ENCODE assay signal across 34 mouse cellular contexts in genomic region chr4:137458310-137458709, GRCm38 (mm10). TPM values are rescaled to one million over a fixed set of nuclear protein-coding genes. Genes with fewer than 3 reads are reported as not detected.
DNase-seq lines count a peak whose midpoint lies in the region; ATAC-seq and TF ChIP-seq lines count a peak whose summit lies in the region.
"Had no signal": no experiment of that assay in that cellular context is flagged by ENCODE, and none has a peak within 500 bp of the region (broad histone marks: within the 10 kb centered on the region; RNA-seq: fewer than 3 reads in every experiment).

No protein-coding gene starts in this region.

- no peak for TF ChIP-seq CTCF in hindbrain, postnatal 0 days (IDR thresholded peaks at IDR 0.05; ENCODE audit: low read depth)

- DNase-seq in embryonic facial prominence, embryonic 14.5 days (ENCODE audit: low spot score), result no peak
- no peak for DNase-seq in embryonic facial prominence, embryonic 10.5 days (ENCODE audit: low spot score)
- DNase-seq in hindbrain, embryonic 10.5 days (ENCODE audit: low spot score), result no peak
- DNase-seq in hindbrain, postnatal 0 days (ENCODE audit: low spot score), result no peak
- DNase-seq in midbrain, embryonic 11.5 days (ENCODE audit: low spot score, missing footprints), result peak; percentile 37
- peak; percentile 27 for DNase-seq in thymus, postnatal 14 days
- no peak for DNase-seq in thymus, adult 18-20 months
- DNase-seq: adrenal gland, adult 8-10 months; adrenal gland, postnatal 25 days; cerebellum, adult 11-12 months; cerebellum, adult 8-10 months; cerebellum, postnatal 10 days; cerebellum, postnatal 36 days; embryo, embryonic 11 days; forebrain, postnatal 0 days; gastrocnemius, postnatal 25 days; heart, postnatal 10 days; heart, postnatal 4 days had no signal

- no peak overlapping the region for H3K4me2 ChIP-seq in embryonic facial prominence, embryonic 14.5 days (ENCODE audit: low read depth, low read length)
- no peak overlapping the region for H3K4me2 ChIP-seq in hindbrain, postnatal 0 days (ENCODE audit: low read depth, low read length)
- no peak overlapping the region for H3K4me2 ChIP-seq in midbrain, embryonic 11.5 days
- no peak overlapping the region for H3K4me2 ChIP-seq in midbrain, embryonic 16.5 days (ENCODE audit: low read length)
- H3K4me2 ChIP-seq: embryonic facial prominence, embryonic 15.5 days; heart, embryonic 12.5 days; heart, embryonic 15.5 days; hindbrain, embryonic 12.5 days; hindbrain, embryonic 15.5 days had no signal

- H3K4me1 ChIP-seq in embryonic facial prominence, embryonic 14.5 days (ENCODE audit: control insufficient read depth, insufficient read depth, low read length), result no peaks in the 10 kb centered on the region; the same call in 1 of the 2 replicates
- peaks cover 34% of the 10 kb centered on the region for H3K4me1 ChIP-seq in embryonic facial prominence, embryonic 10.5 days
- peaks cover 37% of the 10 kb centered on the region for H3K4me1 ChIP-seq in hindbrain, embryonic 10.5 days (replicated peaks)
- no peaks in the 10 kb centered on the region for H3K4me1 ChIP-seq in hindbrain, postnatal 0 days (ENCODE audit: insufficient read depth, low read length)
- no peaks in the 10 kb centered on the region for H3K4me1 ChIP-seq in midbrain, embryonic 11.5 days (ENCODE audit: control insufficient read depth, insufficient read depth, low read length)
- H3K4me1 ChIP-seq in midbrain, embryonic 16.5 days (ENCODE audit: control insufficient read depth, insufficient read depth, low read length), result no peaks in the 10 kb centered on the region
- H3K4me1 ChIP-seq: hindbrain, embryonic 12.5 days; hindbrain, embryonic 15.5 days had no signal

- no peak overlapping the region for H3K9ac ChIP-seq in embryonic facial prominence, embryonic 14.5 days (ENCODE audit: low read depth, low read length)
- no peak overlapping the region for H3K9ac ChIP-seq in hindbrain, postnatal 0 days (replicated peaks; ENCODE audit: low read length)
- H3K9ac ChIP-seq in midbrain, embryonic 11.5 days (ENCODE audit: low read length), result no peak overlapping the region
- no peak overlapping the region for H3K9ac ChIP-seq in midbrain, embryonic 16.5 days (ENCODE audit: low read depth, low read length)
- H3K9ac ChIP-seq: embryonic facial prominence, embryonic 15.5 days; forebrain, postnatal 0 days; heart, embryonic 12.5 days; heart, embryonic 15.5 days; hindbrain, embryonic 12.5 days; hindbrain, embryonic 15.5 days had no signal

- H3K27ac ChIP-seq in embryonic facial prominence, embryonic 14.5 days (replicated peaks; ENCODE audit: low read depth, low read length), result no peak overlapping the region
- H3K27ac ChIP-seq in embryonic facial prominence, embryonic 10.5 days (replicated peaks), result no peak overlapping the region
- 0 out of 2 replicates have a peak overlapping the region, but pooled peaks have one; percentile 3 for H3K27ac ChIP-seq in hindbrain, embryonic 10.5 days
- H3K27ac ChIP-seq in hindbrain, postnatal 0 days, result no peak overlapping the region
- no peak overlapping the region for H3K27ac ChIP-seq in midbrain, embryonic 11.5 days (ENCODE audit: low read depth, low read length)
- no peak overlapping the region for H3K27ac ChIP-seq in midbrain, embryonic 16.5 days (ENCODE audit: low read length)
- H3K27ac ChIP-seq: embryonic facial prominence, embryonic 15.5 days; heart, embryonic 15.5 days; hindbrain, embryonic 12.5 days; hindbrain, embryonic 15.5 days had no signal

- no peak overlapping the region for H3K4me3 ChIP-seq in embryonic facial prominence, embryonic 14.5 days (ENCODE audit: low read depth, low read length)
- no peak overlapping the region for H3K4me3 ChIP-seq in embryonic facial prominence, embryonic 10.5 days
- H3K4me3 ChIP-seq in hindbrain, embryonic 10.5 days, result no peak overlapping the region
- H3K4me3 ChIP-seq in hindbrain, postnatal 0 days (ENCODE audit: low read length), result no peak overlapping the region
- H3K4me3 ChIP-seq in midbrain, embryonic 11.5 days (ENCODE audit: low read depth, low read length), result no peak overlapping the region
- H3K4me3 ChIP-seq in midbrain, embryonic 16.5 days (ENCODE audit: low read depth, low read length), result no peak overlapping the region
- H3K4me3 ChIP-seq: embryonic facial prominence, embryonic 15.5 days; heart, embryonic 12.5 days; heart, embryonic 15.5 days; hindbrain, embryonic 12.5 days; hindbrain, embryonic 15.5 days had no signal

- H3K36me3 ChIP-seq in embryonic facial prominence, embryonic 14.5 days (ENCODE audit: control insufficient read depth, insufficient read depth, low read length), result no peaks in the 10 kb centered on the region
- H3K36me3 ChIP-seq in embryonic facial prominence, embryonic 10.5 days (replicated peaks), result no peaks in the 10 kb centered on the region
- no peaks in the 10 kb centered on the region for H3K36me3 ChIP-seq in hindbrain, embryonic 10.5 days
- no peaks in the 10 kb centered on the region for H3K36me3 ChIP-seq in hindbrain, postnatal 0 days (ENCODE audit: insufficient read depth, low read length)
- no peaks in the 10 kb centered on the region for H3K36me3 ChIP-seq in midbrain, embryonic 11.5 days (ENCODE audit: control insufficient read depth, insufficient read depth, low read length)
- no peaks in the 10 kb centered on the region for H3K36me3 ChIP-seq in midbrain, embryonic 16.5 days (ENCODE audit: control insufficient read depth, insufficient read depth, low read length)
- H3K36me3 ChIP-seq: embryonic facial prominence, embryonic 15.5 days; heart, embryonic 12.5 days; heart, embryonic 15.5 days; hindbrain, embryonic 12.5 days; hindbrain, embryonic 15.5 days had no signal

- ATAC-seq in embryonic facial prominence, embryonic 14.5 days (ENCODE audit: low read depth), result peak; percentile 64
- no peak for ATAC-seq in hindbrain, postnatal 0 days
- no peak for ATAC-seq in midbrain, embryonic 11.5 days (ENCODE audit: low FRiP score)
- no peak for ATAC-seq in midbrain, embryonic 16.5 days
- ATAC-seq: activated CD4-positive, CD25-positive, alpha-beta regulatory T cell, adult 4 months; forebrain, embryonic 14.5 days; forebrain, postnatal 0 days had no signal

- H3K9me3 ChIP-seq in embryonic facial prominence, embryonic 14.5 days (ENCODE audit: control insufficient read depth, low read length), result no peaks in the 10 kb centered on the region
- no peaks in the 10 kb centered on the region for H3K9me3 ChIP-seq in embryonic facial prominence, embryonic 10.5 days
- H3K9me3 ChIP-seq in hindbrain, embryonic 10.5 days, result no peaks in the 10 kb centered on the region
- H3K9me3 ChIP-seq in hindbrain, postnatal 0 days (ENCODE audit: low read length), result no peaks in the 10 kb centered on the region
- no peaks in the 10 kb centered on the region for H3K9me3 ChIP-seq in midbrain, embryonic 11.5 days (ENCODE audit: control insufficient read depth, low read length)
- H3K9me3 ChIP-seq in midbrain, embryonic 16.5 days (replicated peaks; ENCODE audit: control insufficient read depth, low read length, poor library complexity, severe bottlenecking), result no peaks in the 10 kb centered on the region
- H3K9me3 ChIP-seq: embryonic facial prominence, embryonic 15.5 days; heart, embryonic 12.5 days; heart, embryonic 15.5 days; hindbrain, embryonic 12.5 days; hindbrain, embryonic 15.5 days had no signal

- no peaks in the 10 kb centered on the region for H3K27me3 ChIP-seq in embryonic facial prominence, embryonic 14.5 days (replicated peaks; ENCODE audit: control insufficient read depth, insufficient read depth, low read length)
- H3K27me3 ChIP-seq in embryonic facial prominence, embryonic 10.5 days (replicated peaks; ENCODE audit: low read depth, poor library complexity, severe bottlenecking), result no peaks in the 10 kb centered on the region
- no peaks in the 10 kb centered on the region for H3K27me3 ChIP-seq in hindbrain, embryonic 10.5 days (ENCODE audit: insufficient read depth, poor library complexity, severe bottlenecking)
- H3K27me3 ChIP-seq in hindbrain, postnatal 0 days (ENCODE audit: insufficient read depth, low read length), result no peaks in the 10 kb centered on the region
- no peaks in the 10 kb centered on the region for H3K27me3 ChIP-seq in midbrain, embryonic 11.5 days (ENCODE audit: control insufficient read depth, insufficient read depth, low read length)
- H3K27me3 ChIP-seq in midbrain, embryonic 16.5 days (ENCODE audit: control insufficient read depth, insufficient read depth, low read depth, low read length), result no peaks in the 10 kb centered on the region
- H3K27me3 ChIP-seq: embryonic facial prominence, embryonic 15.5 days; heart, embryonic 12.5 days; heart, embryonic 15.5 days; hindbrain, embryonic 12.5 days; hindbrain, embryonic 15.5 days had no signal

- WGBS in embryonic facial prominence, embryonic 14.5 days, result 80% methylated on average over 9 of the region's 9 CpGs
- 89% methylated on average over 9 of the region's 9 CpGs for WGBS in embryonic facial prominence, embryonic 10.5 days
- WGBS in hindbrain, embryonic 10.5 days, result 91% methylated on average over 9 of the region's 9 CpGs
- WGBS in hindbrain, postnatal 0 days, result 78% methylated on average over 9 of the region's 9 CpGs
- WGBS in midbrain, embryonic 11.5 days, result 89% methylated on average over 9 of the region's 9 CpGs
- 86% methylated on average over 9 of the region's 9 CpGs for WGBS in midbrain, embryonic 16.5 days

RNA-seq across cellular contexts. Expression of gene 1700013G24Rik, which starts 5.2 kb away (rescaled TPM):
- polyA plus RNA-seq in embryonic facial prominence, embryonic 14.5 days (2014; fragmentation: Nextera tagmentation; extraction: Ambion mirVana), result 0.17 and 0.46 TPM in 2 replicates
- polyA plus RNA-seq in embryonic facial prominence, embryonic 10.5 days (2016; fragmentation: Nextera tagmentation; extraction: Ambion mirVana), result not detected in 2 replicates
- not detected in 2 replicates for polyA plus RNA-seq in hindbrain, embryonic 10.5 days (2016; fragmentation: Nextera tagmentation; extraction: Ambion mirVana)
- total RNA-seq in hindbrain, postnatal 0 days (2014; rRNA removed), result not detected in 2 replicates
- not detected in 2 replicates for polyA plus RNA-seq in hindbrain, postnatal 0 days (2015; fragmentation: Nextera tagmentation; extraction: Ambion mirVana)
- not detected in 2 replicates for polyA plus RNA-seq in midbrain, embryonic 11.5 days (2014; fragmentation: Nextera tagmentation; extraction: Ambion mirVana)
- polyA plus RNA-seq in midbrain, embryonic 16.5 days (2015; fragmentation: Nextera tagmentation; extraction: Ambion mirVana), result not detected in 2 replicates
- total RNA-seq: adrenal gland, adult 8-10 months; adrenal gland, postnatal 25 days; ES-E14; forebrain, postnatal 0 days; gastrocnemius, adult 8-10 months; gastrocnemius, postnatal 25 days; heart, adult 8-10 months; heart, postnatal 10 days; heart, postnatal 4 days had no signal
- polyA plus RNA-seq: activated CD4-positive, CD25-positive, alpha-beta regulatory T cell, adult 4 months; brain, embryonic 14.5 days; cortical plate, adult 2 months; embryonic facial prominence, embryonic 11.5 days; embryonic facial prominence, embryonic 15.5 days; forebrain, embryonic 11.5 days; forebrain, embryonic 14.5 days; forebrain, postnatal 0 days; heart, embryonic 12.5 days; heart, embryonic 15.5 days; hindbrain, embryonic 12.5 days; hindbrain, embryonic 15.5 days had no signal

RNA-seq across cellular contexts. Expression of gene Hspg2, which starts 10.3 kb away (rescaled TPM):
- polyA plus RNA-seq in embryonic facial prominence, embryonic 14.5 days (2014; fragmentation: Nextera tagmentation; extraction: Ambion mirVana), result 64.8 and 67.2 TPM in 2 replicates
- polyA plus RNA-seq in embryonic facial prominence, embryonic 10.5 days (2016; fragmentation: Nextera tagmentation; extraction: Ambion mirVana), result 17.4 and 19.6 TPM in 2 replicates
- 15.2 and 18.2 TPM in 2 replicates for polyA plus RNA-seq in hindbrain, embryonic 10.5 days (2016; fragmentation: Nextera tagmentation; extraction: Ambion mirVana)
- total RNA-seq in hindbrain, postnatal 0 days (2014; rRNA removed), result 37.8 and 39.2 TPM in 2 replicates
- polyA plus RNA-seq in hindbrain, postnatal 0 days (2015; fragmentation: Nextera tagmentation; extraction: Ambion mirVana), result 3.5 and 3.7 TPM in 2 replicates
- polyA plus RNA-seq in midbrain, embryonic 11.5 days (2014; fragmentation: Nextera tagmentation; extraction: Ambion mirVana), result 9.6 and 11.2 TPM in 2 replicates
- 3.4 and 3.6 TPM in 2 replicates for polyA plus RNA-seq in midbrain, embryonic 16.5 days (2015; fragmentation: Nextera tagmentation; extraction: Ambion mirVana)
- polyA plus RNA-seq: activated CD4-positive, CD25-positive, alpha-beta regulatory T cell, adult 4 months had no signal

RNA-seq across cellular contexts. Expression of gene Cela3b, which starts 28.0 kb away (rescaled TPM):
- 0.30 and 0.56 TPM in 2 replicates for polyA plus RNA-seq in embryonic facial prominence, embryonic 14.5 days (2014; fragmentation: Nextera tagmentation; extraction: Ambion mirVana)
- not detected in 2 replicates for polyA plus RNA-seq in embryonic facial prominence, embryonic 10.5 days (2016; fragmentation: Nextera tagmentation; extraction: Ambion mirVana)
- not detected in 2 replicates for polyA plus RNA-seq in hindbrain, embryonic 10.5 days (2016; fragmentation: Nextera tagmentation; extraction: Ambion mirVana)
- not detected in 2 replicates for total RNA-seq in hindbrain, postnatal 0 days (2014; rRNA removed)
- not detected in 2 replicates for polyA plus RNA-seq in hindbrain, postnatal 0 days (2015; fragmentation: Nextera tagmentation; extraction: Ambion mirVana)
- not detected in 2 replicates for polyA plus RNA-seq in midbrain, embryonic 11.5 days (2014; fragmentation: Nextera tagmentation; extraction: Ambion mirVana)
- not detected in 2 replicates for polyA plus RNA-seq in midbrain, embryonic 16.5 days (2015; fragmentation: Nextera tagmentation; extraction: Ambion mirVana)
- total RNA-seq: adrenal gland, postnatal 25 days; ES-E14; forebrain, postnatal 0 days; gastrocnemius, adult 8-10 months; gastrocnemius, postnatal 25 days; heart, adult 8-10 months; heart, postnatal 10 days; heart, postnatal 4 days had no signal
- polyA plus RNA-seq: activated CD4-positive, CD25-positive, alpha-beta regulatory T cell, adult 4 months; brain, embryonic 14.5 days; cortical plate, adult 2 months; embryonic facial prominence, embryonic 11.5 days; embryonic facial prominence, embryonic 15.5 days; forebrain, embryonic 11.5 days; forebrain, embryonic 14.5 days; forebrain, postnatal 0 days; heart, embryonic 12.5 days; heart, embryonic 15.5 days; hindbrain, embryonic 12.5 days; hindbrain, embryonic 15.5 days had no signal

RNA-seq across cellular contexts. Expression of gene Cela3a, which starts 48.7 kb away (rescaled TPM):
- polyA plus RNA-seq in embryonic facial prominence, embryonic 14.5 days (2014; fragmentation: Nextera tagmentation; extraction: Ambion mirVana), result not detected in 2 replicates
- not detected in 2 replicates for polyA plus RNA-seq in embryonic facial prominence, embryonic 10.5 days (2016; fragmentation: Nextera tagmentation; extraction: Ambion mirVana)
- polyA plus RNA-seq in hindbrain, embryonic 10.5 days (2016; fragmentation: Nextera tagmentation; extraction: Ambion mirVana), result not detected in 2 replicates
- not detected in 2 replicates for total RNA-seq in hindbrain, postnatal 0 days (2014; rRNA removed)
- not detected in 2 replicates for polyA plus RNA-seq in hindbrain, postnatal 0 days (2015; fragmentation: Nextera tagmentation; extraction: Ambion mirVana)
- polyA plus RNA-seq in midbrain, embryonic 11.5 days (2014; fragmentation: Nextera tagmentation; extraction: Ambion mirVana), result not detected in 2 replicates
- polyA plus RNA-seq in midbrain, embryonic 16.5 days (2015; fragmentation: Nextera tagmentation; extraction: Ambion mirVana), result not detected in 2 replicates
- total RNA-seq: adrenal gland, adult 8-10 months; adrenal gland, postnatal 25 days; ES-E14; forebrain, postnatal 0 days; gastrocnemius, adult 8-10 months; gastrocnemius, postnatal 25 days; heart, adult 8-10 months; heart, postnatal 10 days; heart, postnatal 4 days had no signal
- polyA plus RNA-seq: activated CD4-positive, CD25-positive, alpha-beta regulatory T cell, adult 4 months; brain, embryonic 14.5 days; cortical plate, adult 2 months; embryonic facial prominence, embryonic 11.5 days; embryonic facial prominence, embryonic 15.5 days; forebrain, embryonic 11.5 days; forebrain, embryonic 14.5 days; forebrain, postnatal 0 days; gonadal fat pad, adult 2 months; heart, embryonic 12.5 days; heart, embryonic 15.5 days; hindbrain, embryonic 12.5 days; hindbrain, embryonic 15.5 days had no signal

Comparison
In these comparisons a context has a peak if more than half of its experiments do, and no peak if none do; other contexts are left out.
1. DNase-seq: peak in midbrain, embryonic 11.5 days (single experiment) and thymus, postnatal 14 days (single experiment); none in embryonic facial prominence, embryonic 14.5 days (single experiment), embryonic facial prominence, embryonic 10.5 days (single experiment), hindbrain, embryonic 10.5 days (single experiment), hindbrain, postnatal 0 days (single experiment) and thymus, adult 18-20 months (0 of 2).